Mouse (Mus musculus): ENCODE results near the gene Brd1. TPM values are rescaled to one million over a fixed set of nuclear protein-coding genes. Genes with fewer than 3 reads are reported as not detected.

The Brd1 gene
- polyA plus RNA-seq, 1 experiment from 2014 or later, result 27.2 TPM

- Histone ChIP-seq H3K36me3 (ENCODE audit: control insufficient read depth, insufficient read depth, low read length) (peaks cover 96% of the 10 kb centered on the region), H3K4me2 (replicated peaks; ENCODE audit: low read depth, low read length) (no peak overlapping the region), H3K4me3 (ENCODE audit: low read length) (no peak overlapping the region), H3K4me1 (ENCODE audit: control insufficient read depth, insufficient read depth, low read length) (no peaks in the 10 kb centered on the region), H3K27me3 (ENCODE audit: control insufficient read depth, insufficient read depth, low read length) (no peaks in the 10 kb centered on the region), H3K9ac (ENCODE audit: low read depth, low read length) (no peak overlapping the region), H3K27ac (ENCODE audit: low read depth, low read length) (no peak overlapping the region), H3K9me3 (ENCODE audit: control insufficient read depth, low read length) (no peaks in the 10 kb centered on the region)
- ATAC-seq (ENCODE audit: low FRiP score, low TSS enrichment), result no peak
- WGBS, result 58% methylated on average over 1 of the region's 1 CpGs
These were observed 29.7 kb downstream of the Brd1 start for GRCm38 (mm10) chr15:88704284-88704683.

- peaks cover 96% of the 10 kb centered on the region for H3K36me3 ChIP-seq (ENCODE audit: control insufficient read depth, insufficient read depth, low read length)
- H3K4me1 ChIP-seq (ENCODE audit: control insufficient read depth, insufficient read depth, low read length), result no peaks in the 10 kb centered on the region
- no peak overlapping the region for H3K4me2 ChIP-seq (replicated peaks; ENCODE audit: low read depth, low read length)
- H3K4me3 ChIP-seq (ENCODE audit: low read length), result no peak overlapping the region
- no peaks in the 10 kb centered on the region for H3K27me3 ChIP-seq (ENCODE audit: control insufficient read depth, insufficient read depth, low read length)
- no peak overlapping the region for H3K27ac ChIP-seq (ENCODE audit: low read depth, low read length)
- no peak overlapping the region for H3K9ac ChIP-seq (ENCODE audit: low read depth, low read length)
- no peak for ATAC-seq (ENCODE audit: low FRiP score, low TSS enrichment)
- H3K9me3 ChIP-seq (ENCODE audit: control insufficient read depth, low read length), result no peaks in the 10 kb centered on the region
- 91% methylated on average over 3 of the region's 3 CpGs for WGBS
These were observed 31.5 kb downstream of the Brd1 start for GRCm38 (mm10) chr15:88702501-88702900.

GRCm38 (mm10) chr15:88700759-88701158 lies 33.3 kb downstream of the Brd1 start:
- Histone ChIP-seq H3K27ac (ENCODE audit: low read depth, low read length) (no peak overlapping the region), H3K4me1 (ENCODE audit: control insufficient read depth, insufficient read depth, low read length) (no peaks in the 10 kb centered on the region), H3K4me2 (replicated peaks; ENCODE audit: low read depth, low read length) (no peak overlapping the region), H3K36me3 (ENCODE audit: control insufficient read depth, insufficient read depth, low read length) (peaks cover 95% of the 10 kb centered on the region), H3K9me3 (ENCODE audit: control insufficient read depth, low read length) (no peaks in the 10 kb centered on the region), H3K27me3 (ENCODE audit: control insufficient read depth, insufficient read depth, low read length) (no peaks in the 10 kb centered on the region), H3K4me3 (ENCODE audit: low read length) (no peak overlapping the region), H3K9ac (ENCODE audit: low read depth, low read length) (no peak overlapping the region)
- WGBS, result 91% methylated on average over 18 of the region's 18 CpGs
- ATAC-seq (ENCODE audit: low FRiP score, low TSS enrichment), result no peak

- Histone ChIP-seq H3K27ac (ENCODE audit: low read depth, low read length) (no peak overlapping the region), H3K9me3 (ENCODE audit: control insufficient read depth, low read length) (no peaks in the 10 kb centered on the region), H3K4me1 (ENCODE audit: control insufficient read depth, insufficient read depth, low read length) (no peaks in the 10 kb centered on the region), H3K36me3 (ENCODE audit: control insufficient read depth, insufficient read depth, low read length) (peaks cover 96% of the 10 kb centered on the region), H3K4me3 (ENCODE audit: low read length) (no peak overlapping the region), H3K27me3 (ENCODE audit: control insufficient read depth, insufficient read depth, low read length) (no peaks in the 10 kb centered on the region), H3K9ac (ENCODE audit: low read depth, low read length) (no peak overlapping the region), H3K4me2 (replicated peaks; ENCODE audit: low read depth, low read length) (no peak overlapping the region)
- no peak for ATAC-seq (ENCODE audit: low FRiP score, low TSS enrichment)
- WGBS, result 89% methylated on average over 5 of the region's 5 CpGs
These were observed 34.5 kb downstream of the Brd1 start for GRCm38 (mm10) chr15:88699508-88699907.

GRCm38 (mm10) chr15:88697586-88697985 lies 36.4 kb downstream of the Brd1 start:
- H3K4me2 ChIP-seq (replicated peaks; ENCODE audit: low read depth, low read length), result no peak overlapping the region
- peaks cover 95% of the 10 kb centered on the region for H3K36me3 ChIP-seq (ENCODE audit: control insufficient read depth, insufficient read depth, low read length)
- H3K27ac ChIP-seq (ENCODE audit: low read depth, low read length), result no peak overlapping the region
- no peaks in the 10 kb centered on the region for H3K27me3 ChIP-seq (ENCODE audit: control insufficient read depth, insufficient read depth, low read length)
- no peaks in the 10 kb centered on the region for H3K9me3 ChIP-seq (ENCODE audit: control insufficient read depth, low read length)
- no peak overlapping the region for H3K4me3 ChIP-seq (ENCODE audit: low read length)
- no peaks in the 10 kb centered on the region for H3K4me1 ChIP-seq (ENCODE audit: control insufficient read depth, insufficient read depth, low read length)
- no peak overlapping the region for H3K9ac ChIP-seq (ENCODE audit: low read depth, low read length)
- no peak for ATAC-seq (ENCODE audit: low FRiP score, low TSS enrichment)
- 85% methylated on average over 5 of the region's 5 CpGs for WGBS

- Histone ChIP-seq H3K4me3 (ENCODE audit: low read length) (no peak overlapping the region), H3K27me3 (ENCODE audit: control insufficient read depth, insufficient read depth, low read length) (no peaks in the 10 kb centered on the region), H3K9ac (ENCODE audit: low read depth, low read length) (no peak overlapping the region), H3K36me3 (ENCODE audit: control insufficient read depth, insufficient read depth, low read length) (peaks cover 96% of the 10 kb centered on the region), H3K4me1 (ENCODE audit: control insufficient read depth, insufficient read depth, low read length) (no peaks in the 10 kb centered on the region), H3K27ac (ENCODE audit: low read depth, low read length) (no peak overlapping the region), H3K4me2 (replicated peaks; ENCODE audit: low read depth, low read length) (no peak overlapping the region), H3K9me3 (ENCODE audit: control insufficient read depth, low read length) (no peaks in the 10 kb centered on the region)
- 94% methylated on average over 7 of the region's 7 CpGs for WGBS
- ATAC-seq (ENCODE audit: low FRiP score, low TSS enrichment), result no peak
These were observed 38.0 kb downstream of the Brd1 start for GRCm38 (mm10) chr15:88696055-88696454.

- 76% methylated on average over 5 of the region's 5 CpGs for WGBS
- no peak overlapping the region for H3K4me2 ChIP-seq (replicated peaks; ENCODE audit: low read depth, low read length)
- ATAC-seq (ENCODE audit: low FRiP score, low TSS enrichment), result no peak
These were observed 40.0 kb downstream of the Brd1 start for GRCm38 (mm10) chr15:88694033-88694432.

GRCm38 (mm10) chr15:88692720-88693119 lies 41.3 kb downstream of the Brd1 start:
- ATAC-seq (ENCODE audit: low FRiP score, low TSS enrichment), result no peak
- no peak overlapping the region for H3K27ac ChIP-seq (ENCODE audit: low read depth, low read length)
- no peak overlapping the region for H3K9ac ChIP-seq (ENCODE audit: low read depth, low read length)
- 91% methylated on average over 9 of the region's 9 CpGs for WGBS
- no peak overlapping the region for H3K4me3 ChIP-seq (ENCODE audit: low read length)
- no peaks in the 10 kb centered on the region for H3K4me1 ChIP-seq (ENCODE audit: control insufficient read depth, insufficient read depth, low read length)
- no peaks in the 10 kb centered on the region for H3K9me3 ChIP-seq (ENCODE audit: control insufficient read depth, low read length)
- H3K36me3 ChIP-seq (ENCODE audit: control insufficient read depth, insufficient read depth, low read length), result peaks cover 97% of the 10 kb centered on the region
- no peaks in the 10 kb centered on the region for H3K27me3 ChIP-seq (ENCODE audit: control insufficient read depth, insufficient read depth, low read length)
- H3K4me2 ChIP-seq (replicated peaks; ENCODE audit: low read depth, low read length), result no peak overlapping the region

More at GRCm38 (mm10) chr15:88694033-88694432, 40.0 kb downstream of the Brd1 start:
- no peak overlapping the region for H3K27ac ChIP-seq (ENCODE audit: low read depth, low read length)
- H3K9me3 ChIP-seq (ENCODE audit: control insufficient read depth, low read length), result no peaks in the 10 kb centered on the region
- no peaks in the 10 kb centered on the region for H3K4me1 ChIP-seq (ENCODE audit: control insufficient read depth, insufficient read depth, low read length)
- no peaks in the 10 kb centered on the region for H3K27me3 ChIP-seq (ENCODE audit: control insufficient read depth, insufficient read depth, low read length)
- peaks cover 97% of the 10 kb centered on the region for H3K36me3 ChIP-seq (ENCODE audit: control insufficient read depth, insufficient read depth, low read length)
- no peak overlapping the region for H3K9ac ChIP-seq (ENCODE audit: low read depth, low read length)
- no peak overlapping the region for H3K4me3 ChIP-seq (ENCODE audit: low read length)

GRCm38 (mm10) chr15:88691129-88691528 lies 42.9 kb downstream of the Brd1 start:
- H3K36me3 ChIP-seq (ENCODE audit: control insufficient read depth, insufficient read depth, low read length), result peaks cover 96% of the 10 kb centered on the region
- WGBS, result 96% methylated on average over 12 of the region's 12 CpGs
- ATAC-seq (ENCODE audit: low FRiP score, low TSS enrichment), result no peak
- no peak overlapping the region for H3K27ac ChIP-seq (ENCODE audit: low read depth, low read length)
- no peak overlapping the region for H3K4me2 ChIP-seq (replicated peaks; ENCODE audit: low read depth, low read length)
- no peaks in the 10 kb centered on the region for H3K27me3 ChIP-seq (ENCODE audit: control insufficient read depth, insufficient read depth, low read length)
- no peaks in the 10 kb centered on the region for H3K9me3 ChIP-seq (ENCODE audit: control insufficient read depth, low read length)
- no peaks in the 10 kb centered on the region for H3K4me1 ChIP-seq (ENCODE audit: control insufficient read depth, insufficient read depth, low read length)
- no peak overlapping the region for H3K4me3 ChIP-seq (ENCODE audit: low read length)
- H3K9ac ChIP-seq (ENCODE audit: low read depth, low read length), result no peak overlapping the region

Measured in kidney, embryonic 14.5 days (tissue).